Mouse (Mus musculus): ENCODE data around the gene Klk1b8. TPM values are rescaled to one million over a fixed set of nuclear protein-coding genes. Genes with fewer than 3 reads are reported as not detected.

Gene Klk1b8
- polyA plus RNA-seq (2012; rRNA removed) = not detected in 2 replicates

GRCm38 (mm10) chr7:43950364-43950763 is at the start of gene Klk1b8:
Gene Klk1b8, plus strand, starts transcription at chr7:43950664.

DNA sequence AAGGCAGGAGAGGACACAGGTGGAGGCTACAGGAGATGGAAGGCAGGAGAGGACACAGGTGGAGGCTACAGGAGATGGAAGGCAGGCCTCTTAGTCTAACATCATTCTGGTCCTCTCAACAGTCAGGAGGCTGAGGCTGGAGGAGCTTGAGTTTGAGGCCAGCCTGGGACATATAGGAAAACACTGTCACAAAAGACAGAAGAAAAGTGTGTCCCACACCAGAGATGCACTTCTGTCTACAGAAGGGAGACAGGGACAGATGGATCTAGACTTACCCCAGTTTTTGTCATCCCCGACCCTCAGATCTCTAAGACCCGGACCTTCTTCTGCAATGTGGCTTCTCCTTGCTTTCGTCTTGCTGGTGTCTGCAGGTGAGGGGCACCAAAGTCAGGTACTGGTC is 17.0 kb upstream of the Klk1b8 start, which contains the start of gene Klk15:
Klk15 (plus strand) TSS at position 301 of the 400 bp plus-strand sequence.

DNA sequence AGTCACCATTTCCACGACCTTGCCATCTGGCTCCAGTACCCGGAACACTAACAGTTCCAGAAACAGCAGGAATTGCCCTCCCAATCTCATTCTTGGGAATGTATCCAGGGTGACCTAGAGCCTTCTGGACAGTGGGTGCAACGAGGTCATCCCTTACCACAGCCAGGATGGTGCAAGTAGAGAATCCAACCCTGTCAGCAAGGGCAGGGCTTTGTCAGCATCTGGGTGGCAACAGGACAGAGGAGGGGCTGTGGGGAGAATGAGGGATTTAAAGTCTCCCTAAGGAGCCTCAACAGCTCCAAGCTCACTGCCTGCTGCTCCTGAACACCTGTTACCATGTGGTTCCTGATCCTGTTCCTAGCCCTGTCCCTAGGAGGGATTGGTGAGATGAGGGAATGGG is 16.0 kb downstream of the Klk1b8 start, which contains the start of gene Klk1b1:
Klk1b1 (plus strand) TSS at position 301 of the 400 bp plus-strand sequence.

DNA sequence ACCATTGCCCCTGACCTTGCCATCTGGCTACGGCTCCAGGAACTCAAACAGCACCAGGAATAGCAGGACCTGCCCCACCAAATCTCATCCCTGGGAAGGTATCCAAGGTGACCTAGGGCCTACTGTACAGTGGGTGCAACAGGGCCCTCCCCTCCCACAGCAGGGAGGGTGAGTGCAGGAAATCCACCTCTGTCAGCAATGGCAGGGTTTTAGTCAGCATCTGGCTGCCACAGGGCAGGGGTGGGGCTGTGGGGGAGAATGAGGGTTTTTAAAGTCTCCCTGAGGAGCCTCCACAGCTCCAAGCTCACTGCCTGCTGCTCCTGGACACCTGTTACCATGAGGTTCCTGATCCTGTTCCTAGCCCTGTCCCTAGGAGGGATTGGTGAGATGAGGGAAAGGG is 25.3 kb downstream of the Klk1b8 start, which contains the start of gene Klk1b9:
Klk1b9 (plus strand) TSS at position 301 of the 400 bp plus-strand sequence.

DNA sequence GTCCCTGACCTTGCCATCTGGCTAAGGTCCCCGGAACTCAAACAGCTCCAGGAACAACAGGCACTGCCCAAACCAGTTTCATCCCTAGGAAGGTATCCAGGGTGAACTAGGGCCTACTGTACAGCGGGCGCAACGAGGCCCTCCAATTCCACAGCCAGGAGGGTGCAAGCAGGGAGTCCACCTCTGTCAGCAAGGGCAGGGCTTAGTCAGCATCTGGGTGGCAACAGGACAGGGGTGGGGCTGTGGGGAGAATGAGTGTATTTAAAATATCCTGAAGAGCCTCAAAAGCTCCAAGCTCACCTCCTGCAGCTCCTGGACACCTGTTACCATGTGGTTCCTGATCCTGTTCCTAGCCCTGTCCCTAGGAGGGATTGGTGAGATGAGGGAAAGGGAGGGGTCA is 45.1 kb downstream of the Klk1b8 start, which contains the start of gene Klk1b11:
Klk1b11 (plus strand) TSS at position 301 of the 400 bp plus-strand sequence.

Other genes with a start within 250 kb of the Klk1b8 start
- not detected in 2 replicates for gene Klk13, start 238.1 kb upstream of the Klk1b8 start, polyA plus RNA-seq (2012; rRNA removed)
- gene Klk12, start 181.8 kb upstream of the Klk1b8 start, polyA plus RNA-seq (2012; rRNA removed) = not detected in 2 replicates
- not detected in 2 replicates for gene Klk11, start 176.1 kb upstream of the Klk1b8 start, polyA plus RNA-seq (2012; rRNA removed)
- gene Klk10, start 169.6 kb upstream of the Klk1b8 start, polyA plus RNA-seq (2012; rRNA removed) = 0.02 and 0.07 TPM in 2 replicates
- not detected in 2 replicates for gene Klk9, start 158.8 kb upstream of the Klk1b8 start, polyA plus RNA-seq (2012; rRNA removed)
- gene Klk8, start 153.1 kb upstream of the Klk1b8 start, polyA plus RNA-seq (2012; rRNA removed) = 3.3 and 3.8 TPM in 2 replicates
- gene Klk7, start 139.4 kb upstream of the Klk1b8 start, polyA plus RNA-seq (2012; rRNA removed) = not detected in 2 replicates
- gene Klk6, start 126.2 kb upstream of the Klk1b8 start, polyA plus RNA-seq (2012; rRNA removed) = not detected in 2 replicates
- not detected in 2 replicates for gene Klk5, start 108.7 kb upstream of the Klk1b8 start, polyA plus RNA-seq (2012; rRNA removed)
- gene Klk4, start 69.5 kb upstream of the Klk1b8 start, polyA plus RNA-seq (2012; rRNA removed) = not detected in 2 replicates
- not detected in 2 replicates for gene Klk15, start 16.9 kb upstream of the Klk1b8 start, polyA plus RNA-seq (2012; rRNA removed)
- gene Klk1b1, start 16.1 kb downstream of the Klk1b8 start, polyA plus RNA-seq (2012; rRNA removed) = not detected in 2 replicates
- gene Klk1b9, start 25.4 kb downstream of the Klk1b8 start, polyA plus RNA-seq (2012; rRNA removed) = not detected in 2 replicates
- gene Klk1b11, start 45.2 kb downstream of the Klk1b8 start, polyA plus RNA-seq (2012; rRNA removed) = not detected in 2 replicates
- gene Klk1b26, start 61.5 kb downstream of the Klk1b8 start, polyA plus RNA-seq (2012; rRNA removed) = not detected in 2 replicates
- gene Klk1b27, start 101.6 kb downstream of the Klk1b8 start, polyA plus RNA-seq (2012; rRNA removed) = 0.07 and 0.10 TPM in 2 replicates
- gene Klk1b21, start 151.7 kb downstream of the Klk1b8 start, polyA plus RNA-seq (2012; rRNA removed) = not detected in 2 replicates
- not detected in 2 replicates for gene Klk1b22, start 162.0 kb downstream of the Klk1b8 start, polyA plus RNA-seq (2012; rRNA removed)
- gene Klk1b16, start 186.1 kb downstream of the Klk1b8 start, polyA plus RNA-seq (2012; rRNA removed) = not detected in 2 replicates
- gene Klk1b24, start 237.6 kb downstream of the Klk1b8 start, polyA plus RNA-seq (2012; rRNA removed) = not detected in 2 replicates
- gene Klk1b3, start 247.5 kb downstream of the Klk1b8 start, polyA plus RNA-seq (2012; rRNA removed) = not detected in 2 replicates